Mouse (Mus musculus) gastrocnemius, postnatal 36 days (tissue): ENCODE data around the gene Mrgpra1. TPM values are rescaled to one million over a fixed set of nuclear protein-coding genes. Genes with fewer than 3 reads are reported as not detected.
"Not testable (repeated sequence)": the region's sequence is repeated elsewhere in the genome, so short reads cannot be mapped to it uniquely, and the experiment has no call there.

Experiments used
- DNase-seq, 2 experiments: peaks; one replicate each; pipeline ENCODE4 v3.0.0; 2022
- intact Hi-C: fragments of 180-260 bp; cut with DNase I; formaldehyde crosslinking; loops from one replicate; pipeline ENCODE4 v1.15.1; 2025
- long read RNA-seq, 2 experiments: library from polyadenylated mRNA; stranded (forward); transcript quantifications; one replicate each; pipeline ENCODE4 v2.0.0; 2021
- total RNA-seq, 2 experiments: library from RNA; stranded (reverse); gene quantifications; 2 replicates each; pipeline ENCODE4 v1.2.3; 2021

Mrgpra1 gene
- total RNA-seq = not detected
- long read RNA-seq, experiment 1 = 0 reads
- long read RNA-seq, experiment 2 = 0 reads

GRCm38 (mm10) chr7:47354140-47354539, at the start of gene Mrgpra1:
Gene Mrgpra1, minus strand, starts transcription at chr7:47354240.
- intact Hi-C loops = no loop called here
- no peak for DNase-seq

GRCm38 (mm10) chr7:47401125-47401524, 47.1 kb upstream of the Mrgpra1 start:
- intact Hi-C loops = no loop called here
- DNase-seq = no peak

- intact Hi-C loops = no loop called here
- DNase-seq = no peak
These were observed 5.6 kb downstream of the Mrgpra1 start for GRCm38 (mm10) chr7:47348421-47348820.

GRCm38 (mm10) chr7:47345905-47346478, 8.0 kb downstream of the Mrgpra1 start:
- no peak for DNase-seq
- intact Hi-C loops = no loop called here

- intact Hi-C loops = not testable (repeated sequence)
These were observed 12.2 kb downstream of the Mrgpra1 start for GRCm38 (mm10) chr7:47341887-47342286.

GRCm38 (mm10) chr7:47341389-47341788, 12.7 kb downstream of the Mrgpra1 start:
- intact Hi-C loops = not testable (repeated sequence)

More at GRCm38 (mm10) chr7:47341887-47342286, 12.2 kb downstream of the Mrgpra1 start:
- DNase-seq = not testable (repeated sequence)

GRCm38 (mm10) chr7:47318299-47318698, 35.7 kb downstream of the Mrgpra1 start:
- DNase-seq = no peak

More at GRCm38 (mm10) chr7:47341389-47341788, 12.7 kb downstream of the Mrgpra1 start:
- not testable (repeated sequence) for DNase-seq

GRCm38 (mm10) chr7:47312289-47312688, 41.8 kb downstream of the Mrgpra1 start:
- intact Hi-C loops = no loop called here
- no peak for DNase-seq

More at GRCm38 (mm10) chr7:47318299-47318698, 35.7 kb downstream of the Mrgpra1 start:
- intact Hi-C loops = no loop called here

GRCm38 (mm10) chr7:47309855-47310254, 44.2 kb downstream of the Mrgpra1 start:
- no peak for DNase-seq
- intact Hi-C loops = no loop called here

- intact Hi-C loops, DNase-seq: not testable (repeated sequence)
These were observed 49.4 kb downstream of the Mrgpra1 start for GRCm38 (mm10) chr7:47304661-47305060.

GRCm38 (mm10) chr7:47299612-47300011, 54.4 kb downstream of the Mrgpra1 start:
- DNase-seq, intact Hi-C loops: not testable (repeated sequence)

Other genes starting within 250 kb of the Mrgpra1 start
- gene Ptpn5, start 220.6 kb downstream of the Mrgpra1 start, total RNA-seq = not detected
- not detected for gene Mrgpra6, start 149.3 kb downstream of the Mrgpra1 start, total RNA-seq
- gene Mrgpra9, start 101.4 kb downstream of the Mrgpra1 start, total RNA-seq = not detected
- gene Mrgpra2a, start 97.9 kb upstream of the Mrgpra1 start, total RNA-seq = not detected
- not detected for gene Mrgpra2b, start 174.6 kb upstream of the Mrgpra1 start, total RNA-seq
- gene Mrgpra3, start 247.1 kb upstream of the Mrgpra1 start, total RNA-seq = not detected